Mouse (Mus musculus): ENCODE measurements around the gene Defa22.
"Not testable (repeated sequence)": the region's sequence is repeated elsewhere in the genome, so short reads cannot be mapped to it uniquely, and the experiment has no call there.

Gene Defa22

DNA sequence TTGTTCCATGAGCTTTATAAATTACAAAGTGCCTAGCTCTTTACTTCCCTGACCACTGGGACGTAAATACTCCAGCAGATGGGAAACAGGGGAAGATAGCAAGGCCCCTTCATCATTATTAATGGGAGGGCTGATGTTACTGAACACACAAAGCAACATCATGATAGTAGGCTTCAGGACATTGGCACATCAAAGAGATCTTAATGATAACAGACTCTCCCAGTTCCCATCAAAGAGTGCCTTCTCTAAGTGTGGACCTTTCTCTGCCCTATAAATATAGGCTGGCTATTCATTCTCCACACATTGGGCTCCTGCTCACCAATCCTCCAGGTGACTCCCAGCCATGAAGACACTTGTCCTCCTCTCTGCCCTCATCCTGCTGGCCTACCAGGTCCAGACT lies at the start of gene Defa22:
Defa22 (plus strand) TSS at position 301 of the 400 bp plus-strand sequence.
- in situ Hi-C loops (cut with MboI, MseI), result not testable (repeated sequence)

DNA sequence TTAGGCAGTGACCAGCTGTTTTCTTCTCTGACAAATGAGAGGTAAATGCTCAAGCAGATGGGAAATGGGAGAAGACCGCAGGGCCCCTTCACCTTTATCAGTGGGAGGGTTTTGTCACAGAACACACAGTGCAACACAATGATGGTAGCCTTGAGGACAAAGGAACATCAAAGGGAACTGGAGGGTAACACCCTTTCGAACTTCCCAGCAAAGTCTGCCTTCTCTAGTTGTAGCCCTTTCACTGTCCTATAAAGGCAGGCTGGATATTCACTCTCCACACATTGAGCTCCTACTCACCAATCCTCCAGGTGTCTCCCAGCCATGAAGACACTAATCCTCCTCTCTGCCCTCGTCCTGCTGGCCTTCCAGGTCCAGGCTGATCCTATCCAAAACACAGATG lies 27.7 kb upstream of the Defa22 start, which contains the start of gene Defa30:
Defa30 (plus strand) TSS at position 301 of the 400 bp plus-strand sequence.
- in situ Hi-C loops (cut with MboI, MseI), result not testable (repeated sequence)

DNA sequence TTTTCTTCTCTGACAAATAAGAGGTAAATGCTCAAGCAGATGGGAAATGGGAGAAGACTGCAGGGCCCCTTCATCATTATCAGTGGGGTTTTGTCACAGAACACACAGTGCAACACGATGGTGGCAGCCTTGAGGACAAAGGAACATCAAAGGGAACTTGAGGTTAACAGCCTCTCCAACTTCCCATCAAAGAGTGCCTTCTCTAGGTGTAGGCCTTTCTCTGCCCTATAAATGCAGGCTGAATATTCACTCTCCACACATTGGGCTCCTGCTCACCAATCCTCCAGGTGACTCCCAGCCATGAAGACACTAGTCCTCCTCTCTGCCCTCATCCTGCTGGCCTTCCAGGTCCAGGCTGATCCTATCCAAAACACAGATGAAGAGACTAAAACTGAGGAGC lies 29.2 kb downstream of the Defa22 start, which contains the start of gene Defa31:
Defa31 (plus strand) TSS at position 301 of the 400 bp plus-strand sequence.
- in situ Hi-C loops (cut with MboI, MseI), result not testable (repeated sequence)

GRCm38 (mm10) chr8:21201261-21201660 lies 39.2 kb downstream of the Defa22 start, which contains the start of gene Gm15293:
Gm15293 (plus strand) TSS chr8:21201561.
- in situ Hi-C loops (cut with MboI, MseI), result loop anchor here (5.0 kb wide), 1 partner anchor 466 kb away; the partner anchor contains the start of gene Defa34
